Mouse (Mus musculus) small intestine, adult 2 months (tissue): ENCODE results near the gene Tfb1m. TPM values are rescaled to one million over a fixed set of nuclear protein-coding genes. Genes with fewer than 3 reads are reported as not detected.

Experiments used
- H3K27ac ChIP-seq: fragments of 200-500 bp; 2 replicates; pipeline ENCODE4 v1.5.1; 2012; ENCODE audit warnings: low read depth, low read length, control low read depth, inconsistent platforms; ENCODE audit not compliant: insufficient read depth
- H3K27me3 ChIP-seq: fragments of 200-500 bp; 2 replicates; pipeline ENCODE4 v1.6.1; 2012; ENCODE audit warnings: mild to moderate bottlenecking, moderate library complexity, low read length, inconsistent platforms; ENCODE audit not compliant: control insufficient read depth, insufficient read depth
- H3K36me3 ChIP-seq: fragments of 200-500 bp; 2 replicates; pipeline ENCODE4 v1.6.1; 2012; ENCODE audit warnings: mild to moderate bottlenecking, low read length, control low read depth, inconsistent platforms; ENCODE audit not compliant: control insufficient read depth, insufficient read depth
- H3K4me1 ChIP-seq: fragments of 200-500 bp; 2 replicates; pipeline ENCODE4 v1.6.1; 2012; ENCODE audit warnings: low read length, inconsistent platforms, mixed read lengths; ENCODE audit not compliant: control insufficient read depth, insufficient read depth, insufficient read length
- H3K4me3 ChIP-seq: fragments of 200-500 bp; 2 replicates; pipeline ENCODE4 v1.5.1; 2012; ENCODE audit warnings: low read depth, mild to moderate bottlenecking, control low read depth, inconsistent platforms, low read length, moderate library complexity
- CTCF ChIP-seq: fragments of 200-500 bp; IDR thresholded peaks from 2 replicates; pipeline ENCODE4 v1.5.1; 2012; ENCODE audit warnings: low read depth, mild to moderate bottlenecking, control low read depth, inconsistent platforms, low read length, moderate library complexity, mixed read lengths; ENCODE audit not compliant: insufficient replicate concordance, insufficient read length; ENCODE audit errors: extremely low read depth
- POLR2A ChIP-seq: fragments of 200-500 bp; IDR thresholded peaks from 2 replicates; pipeline ENCODE4 v1.6.1; 2012; ENCODE audit warnings: low read depth, mild to moderate bottlenecking, control low read depth, inconsistent platforms, low read length, moderate library complexity
- WGBS: fragments of 180-500 bp; shearing (Covaris S2); methylation state at CpG from one replicate; pipeline ENCODE4 v1.1.7; 2018; 5-methylcytosine and 5-hydroxymethylcytosine counted together
- polyA plus RNA-seq: library from polyadenylated mRNA; depleted of rRNA; stranded (reverse); fragments of >200 nt; gene quantifications from 2 replicates; pipeline ENCODE4 v1.2.3, GENCODE M21; 2012

The Tfb1m gene
- polyA plus RNA-seq, 1 experiment = 0.34 TPM

DNA sequence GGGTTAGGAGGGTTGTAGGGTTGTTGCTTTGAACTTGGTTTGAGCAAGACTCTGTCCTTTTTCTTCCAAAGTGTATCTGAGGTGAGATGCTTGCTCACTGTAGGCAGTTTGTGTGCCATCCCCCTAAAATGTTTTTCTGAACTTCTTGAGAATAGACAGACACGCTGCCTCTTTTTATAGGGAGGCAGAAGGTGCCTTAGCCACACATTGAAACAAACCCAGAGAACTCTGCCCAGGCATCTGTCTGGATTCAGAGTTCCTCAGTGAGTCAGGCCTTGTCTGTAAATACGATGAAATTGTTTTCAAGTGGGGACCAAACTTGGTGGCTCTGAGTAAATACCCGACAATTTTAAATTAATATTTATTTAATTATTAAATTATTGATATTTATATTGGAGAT is 59.0 kb downstream of the Tfb1m start:
- no peak overlapping the region for H3K4me3 ChIP-seq
- H3K27ac ChIP-seq = no peak overlapping the region
- TF ChIP-seq POLR2A = no peak
- no peak for TF ChIP-seq CTCF
- peaks cover 10% of the 10 kb centered on the region; the same call in 1 of the 2 replicates for H3K4me1 ChIP-seq
- 81% methylated on average over 3 of the region's 3 CpGs for WGBS
- no peaks in the 10 kb centered on the region for H3K27me3 ChIP-seq
- no peaks in the 10 kb centered on the region; the same call in 1 of the 2 replicates for H3K36me3 ChIP-seq

DNA sequence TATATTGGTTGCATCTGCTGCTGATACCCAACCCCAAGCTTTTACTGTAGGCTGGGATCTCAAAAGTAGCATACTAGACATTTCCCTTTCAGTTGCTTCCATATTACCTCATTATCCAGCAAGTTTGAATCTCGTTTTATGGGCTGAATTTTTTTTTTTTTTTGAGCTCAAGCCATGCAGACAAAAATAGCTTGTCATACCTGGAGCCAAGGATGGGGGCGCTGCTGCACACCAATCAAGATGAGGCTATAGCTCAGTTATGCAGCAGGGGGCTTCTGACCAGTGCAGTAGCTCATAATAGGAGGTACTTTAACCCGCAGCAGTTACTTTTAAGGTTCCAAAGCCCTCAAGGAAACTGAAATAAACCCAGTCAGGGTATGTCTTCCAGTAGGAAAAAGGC is 59.5 kb downstream of the Tfb1m start:
- Histone ChIP-seq H3K4me1 (peaks cover 10% of the 10 kb centered on the region; the same call in 1 of the 2 replicates), H3K36me3 (no peaks in the 10 kb centered on the region; the same call in 1 of the 2 replicates), H3K27me3 (no peaks in the 10 kb centered on the region), H3K4me3 (no peak overlapping the region), H3K27ac (no peak overlapping the region)
- TF ChIP-seq CTCF (peak; percentile 42; the same call in 1 of the 2 replicates), POLR2A (no peak)
- 42% methylated on average over 3 of the region's 3 CpGs for WGBS

DNA sequence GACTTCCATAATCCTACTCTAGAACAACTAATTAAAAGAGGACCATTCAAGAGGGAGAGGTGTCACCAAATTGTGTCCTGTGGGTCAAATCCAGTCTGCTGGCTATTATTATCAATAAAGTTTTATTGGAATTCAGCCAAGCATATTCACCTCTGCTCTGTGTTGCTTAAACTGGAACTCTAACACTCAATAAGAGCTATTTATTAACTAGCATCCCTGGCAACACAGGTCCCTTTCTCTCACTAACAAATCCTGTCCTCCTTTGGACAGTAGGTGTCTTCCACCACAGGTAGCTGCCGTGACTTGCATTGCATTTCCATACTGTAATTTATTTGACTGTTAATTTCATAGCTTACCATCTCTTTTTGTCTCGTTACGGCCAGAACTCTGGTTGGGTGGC is 61.5 kb downstream of the Tfb1m start:
- Histone ChIP-seq H3K27ac (no peak overlapping the region), H3K27me3 (no peaks in the 10 kb centered on the region), H3K4me3 (no peak overlapping the region), H3K4me1 (peaks cover 10% of the 10 kb centered on the region; the same call in 1 of the 2 replicates), H3K36me3 (no peaks in the 10 kb centered on the region)
- no peak for TF ChIP-seq POLR2A
- TF ChIP-seq CTCF = no peak
- 43% methylated on average over 3 of the region's 3 CpGs for WGBS

DNA sequence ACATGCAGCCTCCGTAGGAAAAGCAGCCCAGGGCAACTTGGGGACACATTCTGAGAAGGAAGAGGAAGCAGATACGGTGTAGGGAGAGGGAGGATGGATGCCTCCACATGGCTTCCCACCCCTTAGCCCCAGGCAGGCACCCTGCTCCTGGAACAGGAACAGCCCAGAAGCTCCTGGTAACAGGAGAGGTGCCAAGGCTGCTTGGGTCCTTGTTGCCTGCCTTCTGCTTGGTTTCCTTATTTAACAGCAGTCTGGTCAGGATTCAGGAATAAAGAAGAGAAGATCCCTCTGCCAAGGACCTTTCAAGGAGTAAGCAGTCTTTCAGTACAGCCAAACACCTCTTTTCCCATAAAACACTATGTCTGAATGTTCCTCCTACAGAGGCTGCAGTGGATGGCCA is 62.0 kb downstream of the Tfb1m start:
- H3K27me3 ChIP-seq = no peaks in the 10 kb centered on the region
- H3K4me3 ChIP-seq = no peak overlapping the region
- WGBS = 22% methylated on average over 2 of the region's 2 CpGs
- peaks cover 10% of the 10 kb centered on the region; the same call in 1 of the 2 replicates for H3K4me1 ChIP-seq
- no peaks in the 10 kb centered on the region for H3K36me3 ChIP-seq
- TF ChIP-seq POLR2A (no peak), CTCF (no peak)
- H3K27ac ChIP-seq = no peak overlapping the region

DNA sequence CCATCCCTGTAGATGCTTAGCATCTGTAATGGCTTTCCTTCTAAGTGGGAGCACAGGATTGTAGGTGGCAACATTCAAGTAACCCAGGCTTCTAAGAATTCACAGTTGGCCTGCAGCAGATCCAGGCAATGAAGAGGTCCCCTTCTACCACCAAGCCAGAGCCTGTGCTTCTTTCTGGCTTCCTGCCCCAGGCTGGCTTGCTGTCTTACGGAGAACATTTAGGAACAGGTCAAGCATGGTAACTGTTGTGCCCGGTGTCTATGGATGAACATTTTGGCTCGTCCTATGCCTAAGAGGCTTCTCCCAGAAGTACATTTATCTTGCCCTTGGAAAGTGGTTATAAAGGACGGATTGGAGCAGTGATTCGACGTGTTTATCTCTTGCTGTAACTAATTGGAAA is 65.9 kb downstream of the Tfb1m start:
- Histone ChIP-seq H3K27ac (no peak overlapping the region), H3K36me3 (no peaks in the 10 kb centered on the region), H3K4me3 (no peak overlapping the region), H3K27me3 (no peaks in the 10 kb centered on the region), H3K4me1 (peaks cover 18% of the 10 kb centered on the region; the same call in 1 of the 2 replicates)
- 89% methylated on average over 6 of the region's 6 CpGs for WGBS
- TF ChIP-seq CTCF (no peak), POLR2A (no peak)

DNA sequence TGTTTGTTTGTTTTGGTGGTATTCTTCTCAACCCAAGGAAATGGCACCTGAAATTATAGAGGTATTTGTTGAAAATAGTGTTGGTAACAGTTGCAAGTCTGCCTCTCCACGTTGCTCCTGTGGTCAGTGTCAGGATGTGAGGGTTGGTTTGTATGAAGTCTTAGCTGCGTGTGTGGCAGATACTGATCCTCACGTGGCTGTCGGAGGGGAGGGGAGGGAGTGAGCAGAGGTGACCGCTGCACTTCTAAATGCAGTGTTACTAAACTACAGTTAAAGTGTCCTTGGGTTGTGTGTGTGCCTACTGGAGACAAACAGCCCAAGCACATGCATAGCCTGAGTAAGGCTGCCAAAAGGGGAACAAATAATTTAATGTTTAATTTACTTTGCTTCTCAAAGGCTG is 66.5 kb downstream of the Tfb1m start:
- no peak overlapping the region for H3K4me3 ChIP-seq
- no peak for TF ChIP-seq POLR2A
- no peak for TF ChIP-seq CTCF
- H3K36me3 ChIP-seq = no peaks in the 10 kb centered on the region
- 70% methylated on average over 5 of the region's 5 CpGs for WGBS
- H3K4me1 ChIP-seq = peaks cover 16% of the 10 kb centered on the region; the same call in 1 of the 2 replicates
- H3K27me3 ChIP-seq = no peaks in the 10 kb centered on the region
- no peak overlapping the region for H3K27ac ChIP-seq

DNA sequence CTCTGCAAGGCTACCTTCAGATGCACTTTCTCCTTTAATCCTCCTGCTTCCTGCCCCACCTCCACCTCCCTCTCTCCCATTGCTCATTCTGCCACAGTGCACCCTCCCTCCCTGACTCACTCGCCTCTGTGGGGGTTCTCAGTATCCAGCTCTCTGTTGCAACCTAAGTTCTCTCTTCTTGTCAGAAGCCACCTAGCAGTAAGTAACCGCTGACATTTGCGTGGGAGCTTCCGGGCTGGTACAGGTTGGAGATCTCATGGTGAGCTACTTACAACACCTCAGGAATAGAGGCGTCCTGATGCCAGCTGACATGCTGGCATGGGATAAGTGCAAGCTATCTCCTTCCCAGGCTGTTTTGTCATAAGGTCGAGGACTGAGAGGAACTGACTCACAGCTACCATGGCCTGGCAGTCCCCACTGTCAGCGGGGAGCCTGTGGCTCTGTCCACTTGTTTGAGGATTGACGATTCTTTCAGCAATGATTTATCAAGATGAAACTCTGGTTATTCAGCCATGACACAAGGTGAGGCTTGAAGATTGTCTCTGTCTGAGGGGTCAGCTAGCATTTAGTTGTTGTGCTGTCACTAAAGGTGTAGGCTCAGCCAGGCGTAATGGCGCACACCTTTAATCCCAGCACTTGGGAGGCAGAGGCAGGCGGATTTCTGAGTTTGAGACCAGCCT is 67.2 kb downstream of the Tfb1m start:
- no peak overlapping the region for H3K27ac ChIP-seq
- peaks cover 10% of the 10 kb centered on the region; the same call in 1 of the 2 replicates for H3K4me1 ChIP-seq
- 85% methylated on average over 11 of the region's 11 CpGs for WGBS
- H3K4me3 ChIP-seq = no peak overlapping the region
- no peaks in the 10 kb centered on the region for H3K36me3 ChIP-seq
- H3K27me3 ChIP-seq = no peaks in the 10 kb centered on the region
- TF ChIP-seq CTCF (no peak), POLR2A (no peak)
